Mouse (Mus musculus) kidney, adult 2 months (tissue): Measurements from ENCODE around the gene Brca1.

ENCODE experiments used
- CTCF ChIP-seq: fragments of 200-500 bp; conservative IDR thresholded peaks from 2 replicates; pipeline ENCODE4 v1.5.1; 2011; ENCODE audit warnings: low read depth, mild to moderate bottlenecking, control low read depth, low read length, moderate library complexity, mixed read lengths; ENCODE audit not compliant: insufficient read depth, insufficient read length
- POLR2A ChIP-seq: fragments of 200-500 bp; IDR thresholded peaks from one replicate; pipeline ENCODE4 v1.6.1; 2011; ENCODE audit warnings: low read depth, low read length, control low read depth

- no peak for TF ChIP-seq CTCF
- no peak for TF ChIP-seq POLR2A
Measured at GRCm38 (mm10) chr11:101524446-101524845, 27.3 kb downstream of the Brca1 start.
